Mouse (Mus musculus) cerebellum, postnatal 25 days (tissue): ENCODE data around the gene Galr3.
"Not testable (repeated sequence)": the region's sequence is repeated elsewhere in the genome, so short reads cannot be mapped to it uniquely, and the experiment has no call there.

Experiments used
- DNase-seq, 2 experiments: peaks; one replicate each; pipeline ENCODE4 v3.0.0; 2021; ENCODE audit warnings: mixed read lengths in 2 of 2

Gene Galr3

GRCm38 (mm10) chr15:79041585-79041984 is at the start of gene Galr3:
Galr3 (plus strand) TSS chr15:79041885.
- DNase-seq: no peak

DNA sequence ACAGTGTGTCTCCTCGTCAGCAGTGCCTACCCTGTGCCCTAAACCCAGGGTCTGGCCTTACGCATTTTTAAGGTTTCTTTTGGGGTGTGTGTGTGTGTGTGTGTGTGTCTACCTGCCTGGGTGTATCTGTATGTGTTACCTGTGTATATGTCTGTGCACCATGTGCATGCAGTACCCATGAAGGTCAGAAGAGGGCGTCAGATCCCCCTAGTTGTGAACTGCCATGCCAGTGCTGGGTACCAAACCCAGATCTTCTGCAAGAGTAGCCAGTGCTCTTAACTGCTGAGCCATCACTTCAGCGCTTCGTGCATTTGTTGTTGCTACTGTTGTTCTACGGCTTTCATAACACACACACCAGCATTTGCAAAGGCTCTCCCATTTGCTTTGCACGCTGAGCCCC is 49.5 kb upstream of the Galr3 start:
- no peak for DNase-seq

- DNase-seq: no peak
Observed at GRCm38 (mm10) chr15:78992925-78993324, 48.8 kb upstream of the Galr3 start.

GRCm38 (mm10) chr15:78995916-78996315 is 45.8 kb upstream of the Galr3 start:
- DNase-seq: no peak

GRCm38 (mm10) chr15:78996663-78997062 is 45.0 kb upstream of the Galr3 start:
- no peak for DNase-seq

- DNase-seq: no peak
Observed at GRCm38 (mm10) chr15:78998348-78998747, 43.3 kb upstream of the Galr3 start.

- DNase-seq: peak; percentile 59 to 61
Observed at GRCm38 (mm10) chr15:78999586-78999985, 42.1 kb upstream of the Galr3 start.

DNA sequence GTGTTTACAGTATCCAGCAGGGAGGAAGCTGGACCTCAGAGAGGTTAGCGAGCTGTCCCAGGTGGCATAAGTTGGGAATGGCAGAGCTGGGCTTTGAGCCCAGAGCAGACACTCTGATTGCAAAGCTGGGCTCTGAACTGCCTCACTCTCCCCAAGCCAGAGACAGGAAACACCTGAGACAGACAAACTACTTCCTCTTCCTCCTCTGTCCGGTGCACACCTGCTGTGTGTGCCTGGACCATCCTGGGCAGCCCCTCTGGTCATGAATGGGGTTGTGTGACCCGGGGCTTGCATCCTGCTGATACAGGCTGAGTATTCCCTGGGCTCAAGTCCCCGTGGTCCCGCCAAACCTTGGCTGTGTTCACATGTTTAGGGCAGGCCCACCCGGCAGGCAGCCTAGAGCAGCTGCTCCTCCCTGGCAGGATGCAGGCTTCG is 41.3 kb upstream of the Galr3 start:
- peak; percentile 67 to 73 for DNase-seq

DNA sequence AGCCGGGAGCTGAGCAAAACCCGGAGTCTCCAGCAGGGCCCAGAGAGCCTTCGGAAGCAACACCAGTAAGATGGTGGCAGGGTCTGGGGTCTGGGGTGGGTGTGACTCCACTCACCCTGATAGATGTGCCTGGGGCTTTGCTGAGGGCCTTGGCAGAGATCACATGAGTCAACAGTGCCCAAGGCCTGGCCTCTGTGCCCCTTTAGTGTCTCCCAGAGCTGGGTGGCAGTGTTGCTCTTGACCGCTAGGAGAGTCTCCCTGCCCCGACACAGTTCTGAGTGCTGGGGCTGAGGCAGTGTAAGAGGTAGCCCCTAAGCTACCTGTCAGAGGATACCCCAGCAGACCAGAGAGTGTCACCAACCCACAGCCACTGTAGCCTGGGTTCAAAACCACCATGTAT is 40.1 kb upstream of the Galr3 start:
- DNase-seq: no peak

GRCm38 (mm10) chr15:79002036-79002435 is 39.6 kb upstream of the Galr3 start:
- peak; percentile 68 to 75 for DNase-seq

DNA sequence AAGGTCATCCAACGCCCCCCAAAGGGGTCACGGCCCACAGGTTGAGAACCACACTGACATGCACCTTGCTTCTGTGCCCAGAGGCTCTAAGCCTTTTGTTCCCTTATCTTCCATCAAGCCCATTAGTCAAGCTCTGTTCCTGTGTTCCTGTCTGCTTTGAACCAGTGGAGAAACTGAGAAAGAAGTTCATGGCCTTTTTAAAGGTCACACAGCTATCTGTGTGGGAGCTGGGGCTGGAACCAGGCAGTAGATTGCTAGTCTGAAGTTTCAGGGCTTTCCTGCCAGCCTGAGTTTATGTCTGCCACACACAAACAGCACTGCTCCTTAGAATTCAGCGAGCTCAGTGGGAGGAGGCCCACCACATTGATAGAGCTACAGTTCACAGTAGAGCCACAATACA is 38.6 kb upstream of the Galr3 start:
- no peak for DNase-seq

DNA sequence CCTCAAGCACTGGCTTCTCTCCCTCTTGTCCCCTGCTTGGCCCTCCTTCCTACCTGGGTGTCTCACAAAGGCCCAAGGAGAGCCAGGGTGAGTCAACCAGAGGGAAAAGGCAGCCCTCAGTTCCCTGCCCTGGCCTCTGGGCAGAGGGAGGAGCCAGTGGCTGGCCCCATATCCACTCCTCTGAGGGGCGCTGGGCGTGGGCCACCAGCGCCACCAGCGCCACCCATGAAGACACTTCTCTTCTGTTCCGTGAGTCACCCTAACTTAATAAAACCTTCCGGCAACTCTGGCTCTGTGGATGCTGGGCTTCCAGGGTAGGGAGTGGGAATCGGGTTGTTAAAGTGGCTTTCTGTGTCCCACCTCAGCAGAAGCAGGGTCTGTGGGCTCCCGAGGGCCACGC is 36.1 kb upstream of the Galr3 start:
- no peak for DNase-seq

DNA sequence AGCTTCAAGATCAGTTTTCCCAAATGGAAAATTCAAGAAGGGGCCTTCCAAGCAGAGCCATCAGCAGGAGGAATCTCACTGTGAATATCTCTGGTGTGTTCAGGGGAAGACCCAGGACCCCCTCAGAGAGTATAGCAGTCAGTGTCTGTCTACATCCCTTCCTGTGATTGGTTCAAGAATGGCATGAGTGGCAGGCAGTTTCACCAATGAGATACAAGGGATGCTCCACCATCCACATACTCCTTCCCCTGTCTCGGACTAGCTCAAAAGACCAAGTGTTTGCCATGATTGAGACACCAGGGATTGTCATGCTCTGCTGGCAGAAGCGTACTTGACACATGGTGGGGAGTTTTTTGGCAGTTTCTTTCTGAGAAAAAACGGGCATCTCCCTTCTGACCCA is 35.0 kb upstream of the Galr3 start:
- DNase-seq: peak; percentile 45 to 61

DNA sequence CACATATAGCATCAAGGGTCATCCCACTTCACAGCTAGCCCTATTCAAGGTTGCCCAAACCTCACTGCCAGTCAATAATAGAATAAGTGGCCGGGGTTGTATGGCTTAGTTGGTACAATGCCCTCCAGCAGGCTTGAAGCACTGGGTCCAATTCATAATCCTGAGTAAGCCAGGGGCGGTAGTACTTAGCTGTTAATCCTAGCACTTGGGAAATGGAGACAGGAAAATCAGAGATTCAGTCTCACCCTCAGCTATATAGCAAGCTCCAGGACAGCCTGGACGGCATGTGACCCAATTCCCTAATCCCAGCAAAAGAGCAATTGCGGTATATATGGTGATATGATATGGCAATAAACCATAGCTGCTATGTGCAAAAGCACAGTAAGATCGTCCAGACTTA is 34.6 kb upstream of the Galr3 start:
- no peak for DNase-seq

DNA sequence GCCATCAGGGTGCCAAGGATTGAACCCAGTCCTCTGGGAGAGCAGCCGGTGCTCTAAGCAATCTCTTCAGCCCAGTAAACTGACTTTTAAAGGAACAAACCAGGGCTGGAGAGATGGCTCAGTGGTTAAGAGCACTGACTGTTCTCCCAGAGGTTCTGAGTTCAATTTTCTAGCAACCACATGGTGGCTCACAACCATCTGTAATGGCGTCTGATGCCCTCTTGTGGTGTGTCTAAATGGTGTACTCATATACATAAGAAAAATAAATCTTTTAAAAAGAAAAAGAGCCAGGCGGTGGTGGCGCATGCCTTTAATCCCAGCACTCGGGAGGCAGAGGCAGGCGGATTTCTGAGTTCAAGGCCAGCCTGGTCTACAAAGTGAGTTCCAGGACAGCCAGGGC is 33.8 kb upstream of the Galr3 start:
- not testable (repeated sequence) for DNase-seq

DNA sequence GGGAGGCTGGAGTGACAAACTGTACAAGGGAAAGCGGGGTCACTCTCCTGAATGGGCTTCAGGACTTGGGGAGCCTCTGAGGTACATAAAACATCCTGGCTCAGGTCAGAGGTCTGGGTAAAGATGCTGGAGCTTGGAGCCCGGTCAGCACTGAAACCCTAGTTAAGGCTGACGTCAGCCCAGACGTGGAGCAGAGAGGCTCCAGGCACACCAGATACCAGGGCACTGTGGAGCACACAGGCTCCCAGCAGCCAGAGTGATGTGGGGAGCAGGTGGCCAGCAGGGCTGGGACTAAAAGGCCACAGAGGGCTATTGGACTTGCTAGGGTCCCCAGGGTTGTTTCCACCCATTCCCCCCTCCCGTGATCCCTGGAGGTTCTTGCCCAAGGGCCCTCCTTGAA is 32.0 kb upstream of the Galr3 start:
- no peak for DNase-seq

DNA sequence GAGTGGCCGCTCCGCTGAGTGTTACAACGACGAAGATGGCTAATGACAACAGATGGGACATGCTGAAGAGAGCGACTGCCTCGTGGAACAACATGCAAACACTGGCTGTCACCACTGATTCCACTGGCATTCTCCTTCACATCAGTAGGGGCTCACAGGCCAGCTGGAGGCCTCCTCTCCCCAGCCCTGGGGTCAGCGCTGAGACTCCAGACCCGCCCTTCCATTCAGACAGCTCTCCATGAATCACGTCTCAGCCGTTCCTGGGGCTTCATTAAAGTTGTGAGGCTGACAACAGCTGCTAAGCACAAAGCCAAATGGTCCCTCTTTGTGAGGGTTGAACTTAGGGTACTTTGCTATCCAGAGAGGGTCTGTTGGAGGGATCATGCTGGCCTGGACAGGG is 30.1 kb upstream of the Galr3 start:
- no peak for DNase-seq

DNA sequence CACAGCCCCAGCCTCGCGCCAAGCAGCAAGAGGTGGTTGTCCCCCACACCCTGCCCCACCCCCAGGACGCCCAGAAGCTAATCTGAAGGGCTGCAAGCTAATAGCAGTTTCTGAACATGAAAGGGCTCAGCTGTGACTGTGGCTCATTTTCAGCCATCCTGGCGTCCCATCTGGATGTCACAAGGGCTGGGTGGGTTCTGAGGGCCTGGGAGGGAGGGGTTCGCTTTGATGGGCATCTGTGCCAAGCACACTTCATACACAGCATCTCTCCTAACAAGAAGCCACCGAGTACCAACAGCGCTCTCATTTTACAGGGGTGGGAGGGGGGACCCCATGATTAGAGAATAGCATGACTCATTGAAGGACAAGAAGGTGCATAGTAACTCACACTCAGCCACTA is 28.3 kb upstream of the Galr3 start:
- DNase-seq: no peak

DNA sequence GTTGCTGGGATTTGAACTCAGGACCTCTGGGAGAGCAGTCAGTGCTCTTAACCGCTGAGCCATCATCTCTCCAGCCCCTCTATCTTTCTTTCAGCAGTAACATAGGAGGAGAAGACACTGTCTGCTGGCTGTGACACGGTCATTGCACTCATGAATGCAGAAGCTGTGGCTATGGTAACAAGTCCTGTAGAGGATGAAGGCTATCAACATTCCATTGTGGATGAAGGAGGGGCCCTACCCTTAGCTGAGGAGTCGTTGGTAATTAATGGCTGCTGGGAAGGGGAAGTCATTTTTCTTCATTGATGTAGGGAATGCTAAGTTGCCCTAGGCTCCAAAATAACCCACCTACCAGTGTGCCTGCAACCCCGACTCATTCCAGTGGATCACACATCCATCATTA is 23.5 kb upstream of the Galr3 start:
- DNase-seq: no peak

DNA sequence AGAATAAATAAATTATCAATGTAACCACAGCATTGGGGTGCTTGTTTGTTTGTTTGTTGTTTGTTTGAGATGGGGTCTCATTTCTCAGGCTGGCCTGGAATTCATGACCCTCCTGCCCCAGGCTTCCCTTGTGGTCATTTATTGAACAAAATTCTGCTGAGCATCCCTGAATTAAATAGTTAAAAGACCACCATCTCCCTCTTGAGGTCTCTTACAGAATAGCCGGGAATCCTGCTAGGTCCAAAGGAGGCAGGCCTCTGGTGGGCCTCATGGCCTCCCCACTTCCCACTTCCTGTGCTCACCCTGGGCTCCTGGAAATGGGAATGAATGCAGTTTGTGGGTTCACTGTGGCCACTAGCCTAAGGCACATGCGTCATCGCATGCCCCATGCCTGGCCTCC is 22.8 kb upstream of the Galr3 start:
- DNase-seq: no peak

DNA sequence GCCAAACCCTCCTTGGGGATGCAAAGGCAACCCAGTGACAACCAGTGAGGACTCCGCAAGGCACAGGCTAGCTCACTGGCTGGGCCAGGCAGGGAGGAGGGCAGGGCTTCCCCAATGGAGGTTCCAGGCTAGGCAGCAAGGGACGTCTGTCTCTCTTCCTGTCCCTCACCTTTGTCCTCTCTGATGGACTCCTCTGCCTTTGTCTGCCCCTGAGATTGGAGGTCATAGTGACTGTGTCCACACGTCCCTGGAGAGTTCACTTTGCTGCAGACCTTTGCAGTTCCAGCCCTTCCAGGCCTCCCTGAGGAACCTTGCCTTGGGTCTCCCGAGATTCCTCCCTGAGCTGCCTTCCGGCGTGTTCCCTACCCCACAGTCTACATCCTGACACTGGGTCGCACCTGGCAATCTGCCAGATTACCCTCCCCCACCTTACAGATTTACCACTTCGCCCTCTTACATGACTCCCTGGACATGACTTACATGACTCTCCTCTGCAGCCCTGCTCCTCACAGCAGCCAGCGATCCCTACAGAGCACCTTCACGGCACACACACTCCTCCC is 18.9 kb upstream of the Galr3 start:
- peak in 1 of 2 experiments; percentile 18 for DNase-seq

DNA sequence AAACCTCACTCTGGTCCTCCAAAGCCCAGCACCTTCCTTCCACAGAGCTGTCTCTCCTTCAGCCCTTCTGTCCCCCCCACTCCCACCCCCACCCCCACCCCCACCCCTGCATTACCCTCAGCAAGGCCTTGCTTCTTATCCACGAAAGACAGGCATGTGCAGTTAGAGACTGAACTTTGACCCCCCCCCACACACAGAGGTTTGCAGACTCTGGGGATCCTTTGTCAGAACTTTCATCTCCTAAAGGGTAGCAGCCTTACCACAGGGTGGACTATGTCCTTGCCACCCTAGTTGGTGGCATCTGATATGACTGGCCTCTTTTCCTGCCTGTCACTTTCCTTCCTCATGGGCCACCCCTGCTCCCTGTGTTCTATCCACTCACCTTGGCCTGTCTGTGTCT is 18.3 kb upstream of the Galr3 start:
- no peak for DNase-seq

DNA sequence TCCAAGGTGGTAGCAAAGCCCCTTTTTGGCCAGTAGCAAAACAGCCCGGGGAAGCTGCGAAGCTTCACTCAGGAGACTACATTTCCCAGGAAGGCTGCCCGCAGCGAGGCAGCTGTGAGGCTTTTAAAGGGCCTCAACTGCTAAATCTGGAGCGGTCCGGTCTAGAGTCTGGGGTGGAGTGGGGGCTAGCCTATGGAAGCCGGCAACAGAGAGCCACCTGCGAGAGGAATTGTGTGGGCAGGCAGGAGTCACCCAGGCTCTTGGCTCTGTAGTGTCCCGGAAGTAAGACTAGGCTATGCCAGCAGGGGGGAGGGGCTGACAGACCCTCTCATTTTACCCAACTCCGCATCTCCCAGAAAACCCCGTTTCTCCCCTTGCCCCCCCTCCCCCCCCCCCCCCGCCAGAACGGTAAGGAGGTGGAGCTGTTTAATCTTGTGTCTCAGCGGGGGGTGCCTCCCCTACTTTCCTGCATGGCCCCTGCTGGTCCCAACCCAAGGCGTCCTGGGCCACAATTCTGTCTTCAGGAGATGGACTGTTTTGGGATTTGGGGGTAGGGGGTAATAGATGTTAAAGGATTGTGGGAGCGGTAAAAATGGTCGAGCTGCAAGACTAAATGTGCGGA is 15.9 kb upstream of the Galr3 start:
- peak; percentile 39 to 56 for DNase-seq

- peak; percentile 42 to 53 for DNase-seq
Observed at GRCm38 (mm10) chr15:79026511-79027290, 15.0 kb upstream of the Galr3 start.
